Mouse (Mus musculus): Measurements from ENCODE around the gene Nabp1. TPM values are rescaled to one million over a fixed set of nuclear protein-coding genes. Genes with fewer than 3 reads are reported as not detected.

Nabp1 gene
- polyA plus RNA-seq, 2 experiments: 4.4 to 4.8 TPM

DNA sequence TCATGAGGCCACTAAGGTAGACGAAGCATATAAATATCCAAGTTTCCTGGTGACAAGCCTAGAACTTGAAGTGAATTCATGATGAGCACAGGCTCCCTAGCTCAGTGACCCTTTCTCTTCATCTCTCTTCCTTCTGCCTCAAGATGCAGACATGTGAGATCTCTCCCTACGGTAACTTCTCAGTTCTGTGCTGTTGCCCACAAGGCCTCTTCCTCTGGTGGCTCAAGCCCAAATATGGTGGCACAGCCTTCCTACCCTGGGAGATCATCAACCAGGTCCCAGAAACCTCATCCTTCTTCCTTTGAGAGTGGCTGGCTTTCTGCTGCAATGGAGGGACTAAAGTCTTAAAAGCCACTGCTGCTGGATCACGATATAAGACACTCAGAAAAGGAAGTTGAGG is 40.9 kb upstream of the Nabp1 start:
- no peaks in the 10 kb centered on the region for H3K27me3 ChIP-seq (ENCODE audit: control insufficient read depth, insufficient read depth, low read length)
- H3K4me3 ChIP-seq (ENCODE audit: insufficient read depth in 1 of 2, low read depth in 2 of 2, low read length in 2 of 2): no peak overlapping the region
- H3K4me1 ChIP-seq (replicated peaks; ENCODE audit: control insufficient read depth in 2 of 2, insufficient read depth in 2 of 2, low read length in 1 of 2): 0 out of 4 replicates have a peak, but pooled peaks cover 0 to 6% of the 10 kb centered on the region in 2 experiments
- no peaks in the 10 kb centered on the region for H3K36me3 ChIP-seq (replicated peaks; ENCODE audit: control insufficient read depth, insufficient read depth, low read depth)
- WGBS (ENCODE audit: insufficient replicate concordance): 47% methylated on average over 3 of the region's 3 CpGs
- no peak overlapping the region for H3K9ac ChIP-seq (replicated peaks)
- TF ChIP-seq EP300 (IDR thresholded peaks at IDR 0.05; ENCODE audit: low read depth) (no peak), CTCF (IDR thresholded peaks at IDR 0.05; ENCODE audit: low read depth) (no peak)
- H3K9me3 ChIP-seq (ENCODE audit: control insufficient read depth, low read length): no peaks in the 10 kb centered on the region
- H3K27ac ChIP-seq: no peak overlapping the region
- ATAC-seq (ENCODE audit: insufficient read depth): no peak
- no peak for DNase-seq (ENCODE audit: low read depth in 3 of 3, low spot score in 3 of 3)
- H3K4me2 ChIP-seq (ENCODE audit: low read depth): no peak overlapping the region

DNA sequence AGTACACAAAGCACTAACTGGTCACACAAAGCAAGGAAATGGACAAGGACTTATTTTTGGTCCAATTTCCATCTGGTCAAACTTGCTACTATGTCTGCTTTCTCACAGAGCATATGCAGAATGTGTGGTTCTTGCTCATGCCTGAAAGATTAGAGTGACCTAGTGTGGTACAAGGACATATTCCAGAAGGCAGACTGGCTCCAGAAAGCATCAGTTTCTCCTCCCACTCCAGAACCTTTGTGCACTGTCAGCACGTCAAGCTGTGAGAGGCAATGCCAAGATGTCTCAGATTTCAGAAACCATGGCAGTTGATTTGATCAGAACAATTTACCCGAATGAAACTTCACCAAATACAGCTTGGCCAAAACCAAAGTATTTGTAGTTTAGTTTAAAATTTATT is 37.4 kb upstream of the Nabp1 start:
- Histone ChIP-seq H3K9me3 (ENCODE audit: control insufficient read depth, low read length) (no peaks in the 10 kb centered on the region), H3K4me3 (ENCODE audit: insufficient read depth in 1 of 2, low read depth in 2 of 2, low read length in 2 of 2) (no peak overlapping the region), H3K9ac (replicated peaks) (no peak overlapping the region), H3K4me2 (ENCODE audit: low read depth) (no peak overlapping the region), H3K36me3 (replicated peaks; ENCODE audit: control insufficient read depth, insufficient read depth, low read depth) (no peaks in the 10 kb centered on the region), H3K27ac (no peak overlapping the region), H3K4me1 (replicated peaks; ENCODE audit: control insufficient read depth in 2 of 2, insufficient read depth in 2 of 2, low read length in 1 of 2) (peaks cover 0 to 10% of the 10 kb centered on the region in 2 experiments; a peak in 1 of 4 replicates), H3K27me3 (ENCODE audit: control insufficient read depth, insufficient read depth, low read length) (no peaks in the 10 kb centered on the region)
- no peak for DNase-seq (ENCODE audit: low read depth in 3 of 3, low spot score in 3 of 3)
- no peak for ATAC-seq (ENCODE audit: insufficient read depth)
- no peak for TF ChIP-seq CTCF (IDR thresholded peaks at IDR 0.05; ENCODE audit: low read depth)
- no peak for TF ChIP-seq EP300 (IDR thresholded peaks at IDR 0.05; ENCODE audit: low read depth)
- 64% methylated on average over 2 of the region's 2 CpGs for WGBS (ENCODE audit: insufficient replicate concordance)

DNA sequence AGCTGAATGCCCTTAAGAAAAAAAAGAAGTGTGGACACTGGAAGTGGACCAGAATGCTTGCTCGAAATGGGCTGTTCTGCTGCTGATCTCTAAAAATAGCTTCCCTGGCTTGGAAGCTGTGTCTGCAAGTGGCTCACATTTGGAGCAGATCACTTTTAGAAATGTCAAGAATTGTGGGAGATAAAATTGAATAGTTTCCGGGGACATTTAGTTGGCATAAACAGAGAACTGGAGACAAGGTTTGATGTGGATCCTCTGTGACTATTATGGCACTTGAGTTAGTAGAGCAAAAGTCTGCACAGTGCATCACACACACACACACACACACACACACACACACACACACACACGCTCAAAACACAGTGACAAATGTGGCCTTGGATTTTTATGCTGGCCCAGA is 36.8 kb upstream of the Nabp1 start:
- DNase-seq (ENCODE audit: low read depth in 3 of 3, low spot score in 3 of 3) (no peak), ATAC-seq (ENCODE audit: insufficient read depth) (no peak)
- Histone ChIP-seq H3K4me3 (ENCODE audit: insufficient read depth in 1 of 2, low read depth in 2 of 2, low read length in 2 of 2) (no peak overlapping the region), H3K4me1 (replicated peaks; ENCODE audit: control insufficient read depth in 2 of 2, insufficient read depth in 2 of 2, low read length in 1 of 2) (peaks cover 0 to 9% of the 10 kb centered on the region in 2 experiments; a peak in 1 of 4 replicates), H3K27ac (no peak overlapping the region), H3K4me2 (ENCODE audit: low read depth) (no peak overlapping the region), H3K9me3 (ENCODE audit: control insufficient read depth, low read length) (no peaks in the 10 kb centered on the region), H3K36me3 (replicated peaks; ENCODE audit: control insufficient read depth, insufficient read depth, low read depth) (no peaks in the 10 kb centered on the region), H3K9ac (replicated peaks) (no peak overlapping the region), H3K27me3 (ENCODE audit: control insufficient read depth, insufficient read depth, low read length) (no peaks in the 10 kb centered on the region)
- 52% methylated on average over 3 of the region's 3 CpGs for WGBS (ENCODE audit: insufficient replicate concordance)
- no peak for TF ChIP-seq EP300 (IDR thresholded peaks at IDR 0.05; ENCODE audit: low read depth)
- TF ChIP-seq CTCF (IDR thresholded peaks at IDR 0.05; ENCODE audit: low read depth): no peak

DNA sequence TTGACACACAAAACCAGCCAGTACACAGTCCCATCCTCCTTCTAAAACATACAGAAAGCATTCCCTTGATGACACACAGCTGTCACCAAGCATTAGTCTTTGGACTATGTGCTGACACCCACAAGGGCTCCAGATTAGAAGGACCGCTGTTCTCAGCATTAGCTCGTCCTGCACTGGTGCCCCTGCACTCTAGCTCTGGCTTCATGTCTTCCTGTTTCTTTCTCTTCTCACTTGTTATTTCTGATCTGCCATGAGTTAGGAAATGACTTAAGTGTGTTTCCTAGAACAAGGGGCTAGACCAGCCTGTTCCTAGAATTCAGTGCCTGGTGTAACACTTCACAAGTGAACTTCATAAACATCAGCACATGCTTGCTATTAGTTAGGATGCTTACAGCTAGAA is 36.2 kb upstream of the Nabp1 start:
- H3K4me2 ChIP-seq (ENCODE audit: low read depth): no peak overlapping the region
- WGBS (ENCODE audit: insufficient replicate concordance): 48% methylated on average over 2 of the region's 2 CpGs
- TF ChIP-seq EP300 (IDR thresholded peaks at IDR 0.05; ENCODE audit: low read depth): no peak
- no peak for TF ChIP-seq CTCF (IDR thresholded peaks at IDR 0.05; ENCODE audit: low read depth)
- no peaks in the 10 kb centered on the region for H3K9me3 ChIP-seq (ENCODE audit: control insufficient read depth, low read length)
- H3K9ac ChIP-seq (replicated peaks): no peak overlapping the region
- no peak overlapping the region for H3K4me3 ChIP-seq (ENCODE audit: insufficient read depth in 1 of 2, low read depth in 2 of 2, low read length in 2 of 2)
- H3K36me3 ChIP-seq (replicated peaks; ENCODE audit: control insufficient read depth, insufficient read depth, low read depth): no peaks in the 10 kb centered on the region
- no peak for ATAC-seq (ENCODE audit: insufficient read depth)
- no peak overlapping the region for H3K27ac ChIP-seq
- no peak for DNase-seq (ENCODE audit: low read depth in 3 of 3, low spot score in 3 of 3)
- H3K27me3 ChIP-seq (ENCODE audit: control insufficient read depth, insufficient read depth, low read length): no peaks in the 10 kb centered on the region
- peaks cover 0 to 12% of the 10 kb centered on the region in 2 experiments; a peak in 2 of 4 replicates for H3K4me1 ChIP-seq (replicated peaks; ENCODE audit: control insufficient read depth in 2 of 2, insufficient read depth in 2 of 2, low read length in 1 of 2)

DNA sequence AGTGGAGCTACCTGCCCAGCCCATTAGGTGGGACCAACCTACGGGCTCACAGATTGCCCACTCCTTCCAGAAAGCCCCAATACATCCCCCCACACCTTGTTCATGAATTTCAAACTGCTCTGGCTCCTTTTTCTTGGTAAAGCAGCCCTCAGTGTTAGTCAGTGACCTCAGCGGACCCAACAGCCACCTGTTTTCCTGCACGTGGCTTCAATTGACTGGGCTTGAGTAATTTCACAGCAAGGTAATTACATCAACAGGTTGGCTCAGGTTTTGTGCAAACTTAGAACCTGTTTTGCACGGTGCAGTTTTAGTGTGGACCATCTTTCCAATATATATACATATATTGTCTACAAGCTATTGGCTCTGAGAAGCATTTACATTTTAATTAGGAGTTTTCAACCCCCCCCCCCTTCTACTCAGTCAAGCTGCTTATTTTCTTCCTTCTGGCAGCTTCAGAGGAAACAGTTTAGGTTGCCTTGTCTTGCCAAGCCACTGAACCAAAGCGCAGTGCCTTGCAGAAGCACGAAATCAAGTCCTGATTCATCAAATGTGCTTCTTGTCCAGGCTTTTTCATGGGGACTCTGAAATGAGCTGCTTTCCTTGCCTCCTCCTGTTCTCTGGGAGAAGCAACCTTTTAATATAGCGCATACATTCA is 35.0 kb upstream of the Nabp1 start:
- H3K9ac ChIP-seq (replicated peaks): no peak overlapping the region
- ATAC-seq (ENCODE audit: insufficient read depth): no peak
- TF ChIP-seq CTCF (IDR thresholded peaks at IDR 0.05; ENCODE audit: low read depth) (no peak), EP300 (IDR thresholded peaks at IDR 0.05; ENCODE audit: low read depth) (no peak)
- H3K9me3 ChIP-seq (ENCODE audit: control insufficient read depth, low read length): no peaks in the 10 kb centered on the region
- no peak overlapping the region for H3K4me2 ChIP-seq (ENCODE audit: low read depth)
- no peak for DNase-seq (ENCODE audit: low read depth in 3 of 3, low spot score in 3 of 3)
- no peak overlapping the region for H3K27ac ChIP-seq
- H3K4me3 ChIP-seq (ENCODE audit: insufficient read depth in 1 of 2, low read depth in 2 of 2, low read length in 2 of 2): no peak overlapping the region
- no peaks in the 10 kb centered on the region for H3K36me3 ChIP-seq (replicated peaks; ENCODE audit: control insufficient read depth, insufficient read depth, low read depth)
- 65% methylated on average over 7 of the region's 7 CpGs for WGBS (ENCODE audit: insufficient replicate concordance)
- H3K4me1 ChIP-seq (replicated peaks; ENCODE audit: control insufficient read depth in 2 of 2, insufficient read depth in 2 of 2, low read length in 1 of 2): peaks cover 0 to 21% of the 10 kb centered on the region in 2 experiments; a peak in 2 of 4 replicates
- no peaks in the 10 kb centered on the region for H3K27me3 ChIP-seq (ENCODE audit: control insufficient read depth, insufficient read depth, low read length)

All from liver, embryonic 14.5 days (tissue).